Mouse (Mus musculus): ENCODE results near the gene Srbd1.

The Srbd1 gene

DNA sequence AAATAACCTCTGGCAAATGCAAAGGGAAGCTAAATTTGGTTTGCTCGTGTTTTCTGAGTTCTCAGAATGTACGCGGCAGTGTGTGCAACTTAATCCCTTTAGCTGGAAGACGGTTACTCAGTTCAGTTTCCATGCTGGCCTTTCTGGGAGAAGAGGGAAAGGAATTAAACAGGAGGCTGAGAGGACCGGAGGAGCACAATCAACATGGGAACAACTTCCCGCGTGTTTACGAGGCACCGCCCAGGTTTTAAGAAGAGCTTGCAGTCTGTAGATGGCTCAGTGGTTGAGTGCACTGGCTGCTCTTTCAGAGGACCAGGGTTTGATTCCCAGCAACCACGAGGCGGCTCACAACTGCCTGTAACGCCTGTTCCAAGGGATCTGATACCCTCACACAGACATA, 109.8 kb downstream of the Srbd1 start:
- DNase-seq (ENCODE audit: low spot score in 2 of 2), result no peak

DNA sequence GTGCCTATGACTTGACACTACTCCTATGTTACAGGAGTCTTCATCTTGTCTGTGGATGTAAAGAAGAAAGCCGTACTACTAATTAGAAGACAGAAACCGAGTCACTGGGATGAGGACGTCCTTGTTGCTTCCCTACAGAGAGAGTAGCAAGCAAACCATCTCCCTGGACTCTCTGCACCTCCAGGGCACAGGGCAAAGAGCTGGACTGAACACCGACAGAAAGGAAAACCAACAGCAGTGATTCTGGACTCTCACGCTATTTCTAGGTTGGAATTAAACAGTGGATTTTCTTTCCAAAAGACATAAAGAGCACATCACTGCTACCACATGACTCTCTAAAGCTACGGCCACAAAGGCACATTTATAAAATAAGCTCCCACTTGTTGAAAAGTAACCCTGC, 110.3 kb downstream of the Srbd1 start:
- no peak for DNase-seq (ENCODE audit: low spot score in 2 of 2)

DNA sequence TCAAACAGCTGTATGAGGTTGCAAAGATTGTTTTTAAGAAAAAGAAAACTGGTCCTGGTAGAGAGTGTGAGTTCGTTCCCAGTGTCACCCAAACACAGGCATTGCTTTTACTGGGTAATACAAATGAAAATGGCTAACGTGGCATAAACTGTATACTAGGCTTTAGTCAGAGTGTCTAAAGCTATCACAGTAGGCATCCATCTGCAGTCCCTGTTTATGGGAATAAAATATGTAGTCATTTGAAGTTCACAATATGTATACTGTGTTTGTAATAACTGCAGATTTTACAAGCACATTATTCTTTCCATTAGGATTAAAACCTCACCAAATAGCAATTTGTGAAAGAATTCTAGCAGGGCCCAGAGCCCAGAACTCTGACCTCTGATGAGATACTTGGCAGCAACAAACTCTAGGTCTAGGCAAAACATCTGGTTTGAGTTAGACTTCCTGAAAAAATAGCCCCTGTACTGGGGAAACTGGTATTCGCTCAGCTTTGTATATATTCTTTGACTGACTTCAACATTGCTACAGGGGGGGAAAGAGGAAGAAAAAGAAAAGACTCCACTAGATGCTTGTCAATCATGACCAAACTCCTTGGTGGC, 112.8 kb downstream of the Srbd1 start:
- DNase-seq (ENCODE audit: low spot score in 2 of 2), result no peak

DNA sequence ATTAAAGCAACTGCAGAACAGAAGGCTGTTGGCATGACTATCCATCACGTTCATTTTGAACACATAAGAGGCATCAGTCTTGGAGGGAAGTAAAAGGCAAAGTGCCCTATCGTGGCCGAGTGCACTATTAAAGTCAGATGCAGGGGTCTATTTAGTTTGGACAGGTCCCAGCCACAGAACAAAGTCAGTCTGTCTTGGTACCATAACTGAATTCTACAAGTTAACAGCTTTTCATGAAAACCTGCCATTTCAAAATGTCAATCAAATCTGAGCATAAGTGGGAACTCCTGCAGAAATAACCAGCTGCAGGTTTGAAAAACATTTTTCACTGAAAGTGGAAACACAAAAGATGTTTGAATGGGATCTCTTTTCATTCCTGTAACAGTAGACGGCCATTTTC, 115.0 kb downstream of the Srbd1 start:
- DNase-seq (ENCODE audit: low spot score in 2 of 2), result no peak

DNA sequence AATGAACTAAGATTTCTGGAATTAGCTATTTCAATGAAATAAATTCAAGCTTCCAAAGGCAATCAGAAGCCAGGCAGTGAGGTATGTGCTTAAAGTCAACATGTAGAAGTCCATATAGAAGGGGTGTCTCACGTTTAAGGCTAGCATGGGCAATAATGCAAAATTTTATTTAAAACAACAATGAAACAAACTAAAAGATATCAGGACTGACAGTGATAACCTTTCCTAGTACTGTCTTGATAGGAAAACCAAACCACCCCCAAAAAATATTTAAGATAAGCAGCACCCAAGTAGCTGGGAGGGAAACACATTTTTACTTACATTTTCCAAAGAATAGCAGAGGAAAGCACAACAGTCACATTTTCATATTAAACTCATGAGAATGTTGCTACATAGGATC, 115.8 kb downstream of the Srbd1 start:
- no peak for DNase-seq (ENCODE audit: low spot score in 2 of 2)

DNA sequence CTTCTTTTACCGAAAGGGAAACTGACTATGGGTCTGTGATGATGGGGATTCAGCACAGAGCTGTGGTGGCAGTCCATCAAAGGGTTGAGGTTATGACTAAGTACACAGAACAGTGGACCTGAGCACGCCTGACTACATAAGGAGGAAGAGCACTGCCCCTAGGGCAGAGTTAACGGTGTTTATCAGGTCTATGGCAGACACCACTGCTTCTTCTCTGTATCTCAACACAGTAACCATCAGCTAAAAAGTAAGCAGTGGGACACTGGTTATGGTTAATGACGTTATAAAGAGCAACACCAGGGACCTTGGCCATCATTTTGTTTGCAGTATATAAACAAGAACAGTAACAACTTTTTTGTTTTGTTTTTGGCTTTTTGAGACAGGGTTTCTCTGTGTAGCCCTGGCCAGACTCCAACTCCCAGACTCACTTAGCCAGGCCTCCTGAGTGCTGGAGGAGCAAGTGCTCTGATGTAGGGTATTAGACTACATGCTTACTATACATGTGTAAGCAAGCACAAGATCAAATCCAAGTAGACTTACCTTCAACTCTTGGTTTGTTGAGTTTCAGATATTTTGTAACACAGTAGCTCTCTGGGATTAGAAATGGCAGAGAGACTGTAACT, 117.3 kb downstream of the Srbd1 start:
- DNase-seq (ENCODE audit: low spot score in 2 of 2), result no peak

DNA sequence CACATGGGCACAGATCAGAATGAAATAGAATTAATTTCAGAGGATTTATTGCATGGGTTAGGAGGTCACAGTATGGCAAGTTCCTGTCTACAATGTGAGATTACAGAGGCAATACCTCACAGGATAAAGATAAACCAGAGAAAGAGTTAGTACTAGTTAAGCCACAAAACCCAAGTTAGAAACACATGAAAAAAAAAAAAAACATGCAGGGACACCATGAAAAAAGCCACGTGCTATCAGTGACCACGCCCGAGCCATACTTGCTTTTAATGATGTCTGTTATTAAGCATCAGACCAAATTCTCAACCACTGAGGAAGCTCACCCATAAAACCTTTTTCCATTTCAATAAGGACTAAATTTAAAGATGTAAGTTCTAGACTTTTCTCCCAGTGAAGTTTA, 120.4 kb downstream of the Srbd1 start:
- DNase-seq (ENCODE audit: low spot score in 2 of 2), result no peak

DNA sequence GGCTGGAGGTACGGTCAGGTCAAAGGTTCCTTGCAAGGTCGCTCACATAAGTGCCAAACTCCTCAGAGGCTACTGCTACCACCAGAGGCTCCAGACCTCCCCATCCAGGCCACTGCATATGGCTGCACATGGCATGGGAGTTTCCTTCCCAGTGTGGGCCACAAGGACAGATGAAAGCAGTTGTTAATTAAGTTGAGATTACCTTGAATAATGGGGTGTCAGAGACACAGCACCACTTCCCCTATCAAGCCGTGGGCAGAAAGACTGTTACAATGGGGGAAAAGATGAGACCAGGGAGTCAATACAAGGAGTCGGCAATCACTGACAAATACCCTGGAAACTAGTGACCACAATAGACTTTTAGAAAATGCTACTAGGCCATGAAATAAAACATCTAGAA, 122.6 kb downstream of the Srbd1 start:
- no peak for DNase-seq (ENCODE audit: low spot score in 2 of 2)

DNA sequence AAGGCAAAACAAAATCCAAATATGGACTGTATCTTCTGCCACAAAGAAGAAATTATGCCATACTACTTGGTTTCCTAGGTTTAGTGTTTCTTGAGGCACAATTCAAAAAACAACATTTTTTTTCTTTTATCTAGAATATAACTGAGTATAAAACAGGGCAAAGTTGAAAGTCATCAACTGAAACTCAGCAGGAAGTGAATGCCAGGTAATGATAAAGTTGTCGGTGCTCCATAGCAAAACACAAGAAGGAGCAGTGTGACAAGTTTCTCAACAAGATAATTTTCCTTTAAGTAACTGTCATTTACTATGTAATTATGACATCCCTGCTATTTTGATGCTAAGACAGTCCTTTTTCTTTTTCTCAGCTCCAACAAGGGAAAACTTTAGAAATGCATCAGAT, 123.2 kb downstream of the Srbd1 start:
- DNase-seq (ENCODE audit: low spot score in 2 of 2), result no peak

DNA sequence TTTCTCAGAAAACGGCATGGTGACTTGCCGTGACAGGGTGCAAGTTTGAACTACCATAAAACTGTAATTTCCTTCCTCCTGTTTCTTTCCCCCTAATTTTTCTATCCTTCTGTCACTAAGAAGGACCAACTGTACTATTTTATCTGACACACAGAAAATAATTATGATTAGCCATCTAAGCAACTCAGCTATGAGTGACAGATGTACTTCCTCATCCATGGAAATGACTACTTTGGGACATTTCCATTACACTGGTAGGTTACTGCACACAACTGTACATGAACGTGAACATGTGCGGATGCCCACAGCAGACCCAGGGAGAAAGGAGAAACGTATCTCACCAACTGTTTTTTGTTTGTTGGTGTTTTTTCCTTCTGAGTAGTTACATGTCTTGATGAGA, 123.7 kb downstream of the Srbd1 start:
- DNase-seq (ENCODE audit: low spot score in 2 of 2), result no peak

DNA sequence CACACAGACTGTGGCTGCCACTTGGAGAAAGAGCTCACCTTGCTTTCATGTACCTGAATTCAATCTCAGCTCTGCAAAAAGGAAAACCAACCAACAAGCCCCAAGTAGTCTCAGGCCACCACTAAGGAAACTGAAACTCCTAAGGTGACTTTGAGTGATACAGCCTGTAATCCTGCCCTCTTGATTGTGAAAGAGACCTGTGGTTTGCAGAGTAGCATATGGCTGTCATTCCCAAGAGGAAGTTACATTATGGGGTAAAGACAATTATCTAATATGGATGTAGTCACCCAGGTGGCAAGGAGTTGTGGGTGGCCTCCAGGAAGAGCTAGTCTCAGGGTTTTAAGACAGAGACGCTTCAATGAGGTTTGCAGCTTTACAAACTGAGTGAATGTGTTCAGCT, 125.2 kb downstream of the Srbd1 start:
- DNase-seq (ENCODE audit: low spot score in 2 of 2), result no peak

DNA sequence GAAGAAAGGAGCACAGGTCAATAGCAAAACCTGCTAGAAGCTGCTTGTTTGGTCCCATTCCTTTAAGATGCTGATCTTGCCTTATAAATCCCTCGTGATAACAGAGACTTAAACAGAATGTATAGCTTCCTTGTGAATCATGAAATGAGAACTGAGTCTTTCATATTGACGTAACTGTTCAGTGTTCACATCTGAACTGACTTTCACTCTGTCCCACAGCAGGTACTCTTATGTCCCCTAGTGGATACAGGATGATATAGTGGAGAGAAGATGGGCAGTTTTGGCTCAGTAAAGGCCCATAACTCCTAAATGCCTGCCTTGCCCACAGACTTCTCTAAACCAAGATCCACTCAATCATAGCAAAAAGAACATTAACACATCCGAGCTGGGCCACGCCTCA, 130.7 kb downstream of the Srbd1 start:
- DNase-seq (ENCODE audit: low spot score in 2 of 2), result no peak

DNA sequence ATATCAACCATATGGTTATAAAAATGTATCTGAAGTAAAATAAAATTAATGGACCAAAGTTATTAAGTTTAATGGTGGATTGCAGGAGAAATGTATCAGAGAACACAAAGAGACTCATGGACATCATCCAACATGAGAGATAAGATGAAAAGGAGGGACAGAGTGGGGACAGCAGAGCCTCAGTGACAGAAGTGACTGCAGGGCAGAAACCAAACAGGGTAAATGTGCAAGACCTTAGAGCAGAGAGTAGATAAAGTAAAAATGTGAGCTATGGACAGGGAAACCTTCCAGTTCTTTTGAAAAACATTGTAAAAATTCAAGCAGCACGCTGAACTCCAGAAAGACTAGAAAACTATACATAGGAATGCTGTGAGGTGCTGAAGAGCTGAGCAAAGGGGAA, 132.4 kb downstream of the Srbd1 start:
- no peak for DNase-seq (ENCODE audit: low spot score in 2 of 2)

DNA sequence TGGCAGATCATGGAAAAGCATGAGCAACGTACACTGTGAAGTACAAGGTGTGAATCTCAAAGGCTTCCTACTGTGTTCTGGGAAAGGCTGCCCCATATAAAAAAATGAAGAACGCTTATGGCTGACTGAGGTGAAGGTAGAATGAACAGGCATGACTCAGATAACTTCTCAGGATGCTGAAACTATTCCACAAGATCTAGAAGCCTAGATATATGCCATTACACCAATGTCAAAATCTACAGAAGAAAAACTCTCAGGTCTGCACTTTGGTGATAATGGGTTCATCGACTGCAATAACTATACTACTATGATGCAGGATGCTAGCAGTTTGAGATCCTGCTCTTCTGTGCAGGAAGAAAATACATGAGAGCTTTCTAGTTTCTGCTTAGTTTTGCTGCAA, 133.1 kb downstream of the Srbd1 start:
- DNase-seq (ENCODE audit: low spot score in 2 of 2), result no peak

DNA sequence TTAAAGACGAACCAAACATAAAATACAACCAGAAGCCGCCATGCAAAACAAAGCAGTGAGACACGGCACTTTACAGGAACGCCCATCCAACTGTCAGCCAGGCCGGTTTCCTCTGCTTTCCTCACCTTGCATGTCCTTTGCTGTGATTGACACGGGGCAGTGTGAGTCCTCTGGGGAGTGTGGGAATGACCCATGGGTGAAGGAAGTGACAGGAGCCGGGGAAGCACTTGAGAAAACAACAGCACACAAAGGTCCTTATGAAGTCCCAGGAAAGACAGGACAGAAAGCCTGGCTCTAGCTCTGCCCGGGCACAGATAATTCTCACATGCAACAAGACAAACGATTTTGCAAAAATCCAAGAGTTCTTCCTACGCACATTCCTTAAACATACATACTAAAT, 136.6 kb downstream of the Srbd1 start:
- DNase-seq (ENCODE audit: low spot score in 2 of 2), result no peak

DNA sequence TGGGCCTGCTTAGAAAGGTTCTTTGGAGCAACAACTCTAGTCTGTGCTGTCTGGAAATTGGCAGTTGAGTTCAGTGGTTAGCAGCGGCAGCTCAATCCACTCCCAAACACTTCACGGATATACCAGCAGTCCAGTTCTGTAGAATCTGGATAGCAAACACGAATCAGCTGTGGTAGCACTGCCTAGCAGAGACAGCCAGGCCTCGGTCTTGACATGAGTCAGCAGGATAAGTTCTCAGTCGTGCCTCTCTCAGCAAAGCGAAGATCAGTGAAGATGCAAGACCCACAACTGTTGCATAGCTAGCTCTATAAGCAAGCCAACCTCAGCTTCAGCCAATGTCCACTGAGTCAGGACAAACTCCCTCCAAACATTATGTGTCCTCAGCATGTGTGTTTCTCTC, 142.9 kb downstream of the Srbd1 start:
- no peak for DNase-seq (ENCODE audit: low spot score in 2 of 2)

DNA sequence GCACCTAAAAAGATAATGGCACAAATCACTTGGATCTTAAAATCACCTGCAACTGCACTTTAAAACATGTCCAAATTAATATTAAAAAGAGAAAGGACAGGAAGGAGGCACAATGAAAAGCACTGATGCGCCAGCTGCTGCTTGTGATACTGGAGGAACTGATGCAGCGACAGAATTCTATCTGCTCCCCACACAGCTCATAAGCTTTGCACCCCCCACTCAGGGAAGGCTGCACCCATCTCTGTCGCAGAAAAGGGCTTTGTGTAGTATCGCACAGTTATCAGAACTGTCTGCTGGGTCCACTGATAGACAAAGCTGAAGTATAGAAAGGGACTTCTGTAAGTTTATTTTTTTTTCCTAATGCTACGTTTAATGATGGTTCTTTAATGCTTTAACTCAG, 143.3 kb downstream of the Srbd1 start:
- no peak for DNase-seq (ENCODE audit: low spot score in 2 of 2)

DNA sequence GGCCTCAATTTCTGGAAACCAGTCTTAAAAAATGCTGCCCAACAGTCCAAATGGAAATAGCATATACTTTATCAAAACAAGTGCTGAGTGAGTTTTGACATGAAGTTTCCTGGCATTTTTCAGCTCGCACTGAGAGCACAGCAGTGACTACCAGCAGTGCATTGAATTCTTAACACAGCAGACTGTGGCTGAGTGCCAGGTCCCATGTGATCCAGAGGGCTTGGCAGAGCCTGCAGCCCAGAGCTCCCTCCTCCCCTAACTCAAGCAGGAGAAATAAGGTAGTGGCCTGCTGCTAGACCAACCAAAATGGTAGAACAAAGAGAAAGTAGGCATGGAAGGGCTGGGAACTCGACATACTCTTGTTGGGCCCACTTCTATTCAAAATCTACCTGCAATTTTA, 149.2 kb downstream of the Srbd1 start:
- DNase-seq (ENCODE audit: low spot score in 2 of 2), result peak; percentile 45 to 59

DNA sequence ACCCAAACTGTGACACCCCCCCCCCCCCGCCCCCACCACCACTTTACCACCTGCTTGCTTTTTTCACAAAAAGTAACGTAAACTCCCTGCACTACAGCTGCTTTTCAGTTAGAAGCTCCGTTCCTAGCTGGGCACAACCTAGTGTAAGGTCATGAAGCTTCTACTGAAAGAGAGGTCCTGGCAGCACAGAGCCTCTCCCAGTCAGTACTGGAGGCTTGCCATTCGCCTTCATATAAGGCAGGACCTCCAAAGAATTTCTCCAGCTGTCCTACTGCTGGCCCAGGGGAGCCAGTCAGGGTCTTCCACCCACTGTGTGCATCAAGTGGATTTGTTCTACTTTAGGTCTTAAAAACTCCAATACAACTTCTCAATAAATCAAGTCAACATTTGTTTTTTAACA, 149.9 kb downstream of the Srbd1 start:
- DNase-seq (ENCODE audit: low spot score in 2 of 2), result no peak

DNA sequence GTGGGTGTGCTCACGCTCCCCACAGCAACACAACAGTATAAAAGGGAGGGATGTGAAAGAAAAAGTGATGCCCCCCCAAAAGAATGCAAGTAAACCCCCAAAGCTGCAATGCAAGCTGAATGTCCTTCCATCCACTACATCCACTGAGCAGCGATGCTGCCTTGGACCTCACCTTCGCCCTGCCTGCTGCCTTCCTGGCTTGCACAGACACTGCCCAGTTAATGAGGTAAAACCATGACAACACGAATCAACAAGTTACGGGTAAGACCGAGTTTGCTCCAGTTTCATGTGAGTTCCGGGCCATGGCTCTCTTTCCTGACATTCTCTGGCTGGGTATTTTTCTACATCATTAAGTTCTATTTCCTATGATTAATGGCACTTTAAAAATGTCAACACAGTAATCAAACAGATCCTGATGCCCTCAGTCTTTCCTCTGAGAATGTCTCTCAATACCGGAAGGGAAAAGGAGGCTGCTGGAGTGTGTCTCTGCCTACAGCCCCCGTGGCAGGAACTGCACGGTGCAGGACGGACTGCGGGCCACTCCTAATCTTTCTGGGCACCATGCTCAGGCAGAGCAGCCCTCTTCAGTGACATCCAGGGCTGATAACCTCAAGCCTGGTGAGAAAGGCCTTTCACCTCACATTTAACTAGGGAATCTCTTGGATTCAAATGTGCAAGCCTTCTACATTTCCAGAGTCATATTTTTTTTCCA, 155.8 kb downstream of the Srbd1 start:
- DNase-seq (ENCODE audit: low spot score in 2 of 2), result no peak

DNA sequence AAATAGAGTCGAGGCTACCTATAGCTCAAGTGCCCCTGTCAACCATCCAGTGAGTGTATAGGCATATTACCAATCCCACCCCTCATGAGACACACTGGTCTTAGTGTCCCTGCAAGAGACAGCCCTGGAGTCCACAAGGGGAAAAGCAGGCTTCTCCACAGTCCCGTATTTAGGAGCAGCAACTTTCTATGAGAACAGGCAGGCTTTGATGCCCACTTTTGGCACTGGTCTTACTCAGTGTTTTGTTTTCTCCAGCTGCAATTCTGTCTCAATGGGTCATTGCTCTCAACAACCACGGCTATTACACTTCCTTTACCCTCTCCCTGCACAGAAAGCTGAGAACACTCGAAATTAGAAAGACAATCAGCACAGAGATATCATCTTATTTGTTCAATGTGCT, 157.4 kb downstream of the Srbd1 start:
- no peak for DNase-seq (ENCODE audit: low spot score in 2 of 2)

DNA sequence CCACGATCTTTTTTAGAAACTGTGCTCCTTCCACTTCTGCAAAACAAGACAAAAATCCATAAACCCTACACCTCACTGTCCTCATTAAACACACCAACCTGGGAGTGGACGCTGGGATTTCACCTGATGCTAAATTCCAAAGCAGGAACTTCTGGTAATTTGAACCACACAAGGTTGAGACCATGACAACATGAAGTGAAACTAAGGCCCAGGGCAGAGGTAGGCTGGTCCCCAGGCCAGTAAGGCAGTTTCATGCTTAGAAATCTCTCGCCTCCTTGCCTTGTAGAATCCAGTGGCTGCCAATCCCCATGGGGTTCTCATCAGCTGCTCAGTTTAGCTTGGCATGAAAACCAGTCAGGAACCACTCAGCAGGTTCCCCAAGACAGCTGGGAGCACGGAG, 158.4 kb downstream of the Srbd1 start:
- DNase-seq (ENCODE audit: low spot score in 2 of 2), result no peak

DNA sequence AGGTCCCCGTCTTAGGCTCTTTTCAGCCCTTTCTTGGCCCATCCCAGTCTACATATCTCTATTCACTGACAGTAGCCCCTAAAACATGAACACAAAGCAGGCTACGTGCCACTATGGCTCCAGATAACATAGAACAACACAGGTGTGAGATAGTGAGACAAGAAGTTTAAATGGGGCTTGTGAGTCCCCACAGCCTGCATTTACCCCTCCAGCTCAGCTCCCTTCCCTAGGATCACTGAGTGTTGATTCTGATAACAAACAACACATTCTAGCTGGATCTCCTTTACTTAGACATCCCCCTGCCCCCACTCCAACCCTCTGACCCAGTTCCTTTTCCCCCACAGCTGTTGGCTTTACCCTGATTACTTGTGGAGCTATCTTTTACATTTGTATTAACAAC, 158.8 kb downstream of the Srbd1 start:
- no peak for DNase-seq (ENCODE audit: low spot score in 2 of 2)

DNA sequence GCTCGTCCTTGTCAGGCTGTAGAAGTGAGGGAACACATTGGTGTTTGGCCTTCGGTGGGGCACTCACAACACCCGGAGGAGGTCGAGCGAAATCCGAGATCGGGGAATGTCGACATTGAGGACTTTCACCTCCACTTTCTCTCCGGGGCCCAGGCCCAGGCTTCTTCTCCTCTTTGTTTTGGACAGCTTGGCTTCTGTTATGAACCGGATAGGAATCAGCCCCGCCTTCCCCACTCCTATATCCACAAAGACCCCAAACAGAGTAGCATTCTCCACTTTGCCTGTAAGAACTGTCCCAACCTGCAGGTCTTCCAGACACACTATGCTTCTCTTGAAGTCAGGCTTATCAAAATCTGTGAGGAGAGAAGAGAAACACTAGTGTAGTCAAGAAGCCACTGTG, 159.8 kb downstream of the Srbd1 start:
- DNase-seq (ENCODE audit: low spot score in 2 of 2), result no peak
